In the genomic region with DNA sequence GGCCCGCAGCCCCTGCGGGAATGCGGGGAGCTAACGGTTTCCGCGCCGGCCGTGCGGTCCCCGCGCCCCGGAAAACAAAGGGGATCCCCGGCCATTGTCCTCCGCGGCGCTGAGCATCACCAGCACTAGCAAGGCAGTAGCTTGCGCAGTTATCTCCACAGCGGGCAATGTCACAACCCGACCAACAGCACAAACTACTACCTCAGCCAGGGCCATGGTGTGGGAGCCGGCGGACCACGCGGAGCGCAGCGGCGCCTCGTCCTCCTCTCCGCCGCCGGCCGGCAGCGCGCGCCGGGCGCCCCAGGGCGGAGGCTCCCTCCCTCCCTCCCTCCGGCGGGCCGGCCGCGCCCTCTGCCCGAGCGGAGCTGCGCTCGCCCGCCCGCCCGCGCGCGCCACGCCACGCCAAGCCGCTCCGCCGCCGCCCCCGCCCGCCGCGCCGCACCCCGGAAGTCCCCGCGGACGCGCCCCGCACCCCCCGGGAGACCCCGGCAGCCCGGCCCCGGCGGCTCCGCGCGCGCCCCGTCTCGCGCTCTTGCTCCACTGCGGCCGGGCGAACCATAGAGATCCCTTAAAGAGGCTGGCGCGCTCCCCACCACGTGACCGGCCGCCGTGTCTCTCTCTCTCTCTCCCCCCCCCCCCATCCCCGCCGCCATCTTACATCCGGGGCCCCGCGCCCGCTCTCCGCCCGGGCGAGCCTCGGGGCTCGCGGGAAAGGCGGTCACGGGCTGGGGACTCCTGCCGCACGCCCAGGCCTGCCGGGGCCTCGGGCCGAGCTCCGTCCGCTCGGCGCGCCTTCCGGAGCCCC, we compare ENCODE assay signal across 8 mouse cellular contexts.
DNase-seq lines count a peak whose midpoint lies in the region; ATAC-seq lines count a peak whose summit lies in the region.

No protein-coding gene starts in this region.

- no peaks in the 10 kb centered on the region for H3K27me3 ChIP-seq in hindbrain, embryonic 11.5 days (ENCODE audit: control insufficient read depth, insufficient read depth, low read length)

- peak; percentile 94 for DNase-seq in Muller cell, postnatal 12 days (ENCODE audit: inconsistent ontology term)
- peak; percentile 84 for DNase-seq in cerebellum, adult 9-10 months
- peak; percentile 90 for DNase-seq in hindbrain, embryonic 11.5 days (ENCODE audit: low spot score)
- DNase-seq in layer of hippocampus, postnatal 25 days (ENCODE audit: extremely low spot score in 1 of 2, low spot score in 1 of 2), result peak; percentile 71 to 77
- DNase-seq in lung, postnatal 14 days, result peak; percentile 83
- peak; percentile 73 for DNase-seq in ovary, postnatal 14 days (ENCODE audit: low spot score)
- peak; percentile 70 to 75 for DNase-seq in thymus, postnatal 10 days (ENCODE audit: low spot score in 2 of 2)

- ATAC-seq in frontal cortex, adult (ENCODE audit: low TSS enrichment), result peak; percentile 36
- peak; percentile 92 for ATAC-seq in hindbrain, embryonic 11.5 days (ENCODE audit: low FRiP score)

- H3K4me1 ChIP-seq in hindbrain, embryonic 11.5 days (replicated peaks; ENCODE audit: control insufficient read depth, insufficient read depth, low read length), result peaks cover 5% of the 10 kb centered on the region

- 0 out of 2 replicates have a peak, but pooled peaks cover 3% of the 10 kb centered on the region for H3K36me3 ChIP-seq in hindbrain, embryonic 11.5 days (ENCODE audit: control insufficient read depth, insufficient read depth, low read length)

- peak overlapping the region; percentile 100 for H3K27ac ChIP-seq in hindbrain, embryonic 11.5 days (ENCODE audit: low read depth, low read length)

- peak overlapping the region; percentile 100 for H3K9ac ChIP-seq in hindbrain, embryonic 11.5 days (ENCODE audit: low read depth, low read length)

- H3K9me3 ChIP-seq in hindbrain, embryonic 11.5 days (ENCODE audit: control insufficient read depth, low read length), result no peaks in the 10 kb centered on the region

- H3K4me2 ChIP-seq in hindbrain, embryonic 11.5 days (replicated peaks; ENCODE audit: low read depth, low read length), result peak overlapping the region; percentile 57

- WGBS in hindbrain, embryonic 11.5 days, result under 1% methylated on average over 34 of the region's 115 CpGs

- peak overlapping the region; percentile 96 for H3K4me3 ChIP-seq in hindbrain, embryonic 11.5 days (ENCODE audit: low read depth, low read length)

Comparison
In these comparisons a context has a peak if more than half of its experiments do, and no peak if none do; other contexts are left out.
1. Peak in every context shown above with its lines: DNase-seq, ATAC-seq, H3K4me3 ChIP-seq and H3K27ac ChIP-seq.